Mouse (Mus musculus) lung, postnatal 0 days (tissue): ENCODE data around the gene Xylt1. TPM values are rescaled to one million over a fixed set of nuclear protein-coding genes. Genes with fewer than 3 reads are reported as not detected.

Source experiments
- ATAC-seq: fragments of 200-750 bp; cut with Nextera tagmentation; 2 replicates; pipeline ENCODE4 v1.8.0; 2017; ENCODE audit warnings: moderate library complexity
- DNase-seq: peaks from one replicate; pipeline ENCODE4 v3.0.0-alpha.2; 2016; ENCODE audit warnings: low spot score
- H3K27ac ChIP-seq: fragments of 300-500 bp; sonication (generic); 2 replicates; pipeline ENCODE4 v1.5.1; 2014; ENCODE audit warnings: antibody characterized with exemption, mild to moderate bottlenecking, low read length, mixed read lengths
- H3K27me3 ChIP-seq: fragments of 300-500 bp; sonication (generic); replicated peaks from 2 replicates; pipeline ENCODE4 v1.6.1; 2014; ENCODE audit warnings: low read length, mixed read lengths; ENCODE audit not compliant: insufficient read depth
- H3K36me3 ChIP-seq: fragments of 300-500 bp; sonication (generic); 2 replicates; pipeline ENCODE4 v1.6.1; 2014; ENCODE audit warnings: low read length, mixed read lengths; ENCODE audit not compliant: insufficient read depth
- H3K4me1 ChIP-seq: fragments of 300-500 bp; sonication (generic); 2 replicates; pipeline ENCODE4 v1.6.1; 2014; ENCODE audit warnings: antibody characterized with exemption, low read depth, low read length, mixed read lengths; ENCODE audit not compliant: insufficient read depth
- H3K4me2 ChIP-seq: fragments of 300-500 bp; sonication (generic); replicated peaks from 2 replicates; pipeline ENCODE4 v1.6.1; 2014; ENCODE audit warnings: low read depth, mild to moderate bottlenecking, low read length, moderate library complexity, mixed read lengths
- H3K4me3 ChIP-seq: fragments of 300-500 bp; sonication (generic); 2 replicates; pipeline ENCODE4 v1.5.1; 2014; ENCODE audit warnings: low read depth, low read length
- H3K9ac ChIP-seq: fragments of 300-500 bp; sonication (generic); replicated peaks from 2 replicates; pipeline ENCODE4 v1.6.1; 2014; ENCODE audit warnings: low read depth, mild to moderate bottlenecking
- H3K9me3 ChIP-seq: fragments of 300-500 bp; sonication (generic); 2 replicates; pipeline ENCODE4 v1.6.1; 2016; ENCODE audit warnings: low read length, mixed read lengths
- CTCF ChIP-seq: IDR thresholded peaks from 2 replicates; pipeline ENCODE4 v1.5.1; 2016; ENCODE audit warnings: antibody characterized with exemption, mild to moderate bottlenecking
- EP300 ChIP-seq: IDR thresholded peaks from 2 replicates; pipeline ENCODE4 v1.6.1; 2016; ENCODE audit warnings: antibody characterized with exemption, mild to moderate bottlenecking, control low read depth
- WGBS: fragments of 180-500 bp; shearing (Covaris S2); extraction: QIAGEN DNeasy Blood & Tissue Kit; methylation state at CpG from one replicate; pipeline ENCODE4 v1.1.7; 2014; 5-methylcytosine and 5-hydroxymethylcytosine counted together
- polyA plus RNA-seq: library from polyadenylated mRNA; unstranded; fragments of >200 nt; fragmentation: Nextera tagmentation; extraction: Ambion mirVana; gene quantifications from 2 replicates; pipeline ENCODE4 v1.2.1, GENCODE M21; 2015

The Xylt1 gene
- polyA plus RNA-seq, 1 experiment from 2014 or later: 0.45 TPM

GRCm38 (mm10) chr7:117452269-117452668 lies 71.5 kb downstream of the Xylt1 start:
- Histone ChIP-seq H3K4me3 (no peak overlapping the region), H3K36me3 (no peaks in the 10 kb centered on the region), H3K4me2 (no peak overlapping the region), H3K9me3 (no peaks in the 10 kb centered on the region), H3K4me1 (peaks cover 7% of the 10 kb centered on the region; the same call in 1 of the 2 replicates), H3K27me3 (no peaks in the 10 kb centered on the region), H3K9ac (no peak overlapping the region), H3K27ac (no peak overlapping the region)
- ATAC-seq (no peak; the same call in 1 of the 2 replicates), DNase-seq (peak; percentile 35)
- WGBS: 23% methylated on average over 2 of the region's 2 CpGs
- TF ChIP-seq CTCF: no peak

DNA sequence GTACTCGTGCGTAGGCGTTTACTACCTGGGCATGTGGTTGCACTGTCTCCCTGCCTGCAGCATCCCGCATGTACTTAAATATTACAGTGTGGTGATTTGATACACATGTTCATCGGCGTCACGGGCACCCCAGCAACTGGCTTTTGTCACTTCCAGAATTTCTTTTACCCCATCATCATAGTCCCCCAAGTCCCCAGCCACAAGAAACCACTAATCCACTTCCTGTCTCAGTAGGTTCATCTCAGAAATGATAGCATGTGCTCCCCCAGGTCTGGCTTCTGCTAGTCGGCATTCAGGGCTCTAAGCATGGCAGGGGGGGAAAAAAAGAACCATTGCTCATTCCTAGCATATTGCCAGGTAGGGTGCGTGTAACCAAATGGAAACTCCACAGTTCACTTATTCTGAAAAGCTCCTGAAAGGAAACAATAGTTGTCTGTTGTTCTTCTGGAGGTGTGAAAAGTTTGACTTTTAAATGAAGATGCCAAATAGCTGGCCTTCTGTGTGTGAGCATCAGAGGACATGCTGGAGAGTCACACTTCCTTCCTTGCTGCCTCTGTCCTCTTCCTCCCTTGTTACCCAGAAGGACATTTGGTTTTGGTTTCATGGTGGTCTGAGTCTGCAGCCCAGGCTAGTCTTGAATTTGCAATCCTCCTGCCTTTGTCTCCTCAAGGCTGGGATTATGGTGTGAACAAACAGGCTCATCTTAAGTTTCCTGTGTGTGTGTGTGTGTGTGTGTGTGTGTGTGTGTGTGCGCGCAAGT lies 74.2 kb downstream of the Xylt1 start:
- DNase-seq: no peak
- Histone ChIP-seq H3K27me3 (no peaks in the 10 kb centered on the region), H3K4me1 (peaks cover 7% of the 10 kb centered on the region; the same call in 1 of the 2 replicates), H3K27ac (no peak overlapping the region), H3K9me3 (no peaks in the 10 kb centered on the region), H3K9ac (no peak overlapping the region), H3K4me2 (no peak overlapping the region), H3K4me3 (no peak overlapping the region), H3K36me3 (no peaks in the 10 kb centered on the region)
- TF ChIP-seq EP300 (no peak), CTCF (no peak)
- WGBS: 89% methylated on average over 11 of the region's 11 CpGs
- ATAC-seq: no peak

GRCm38 (mm10) chr7:117462196-117462935 lies 81.6 kb downstream of the Xylt1 start:
- peak; percentile 77 for ATAC-seq
- no peak overlapping the region for H3K27ac ChIP-seq

GRCm38 (mm10) chr7:117464956-117465355 lies 84.2 kb downstream of the Xylt1 start:
- Histone ChIP-seq H3K4me3 (no peak overlapping the region), H3K4me1 (no peaks in the 10 kb centered on the region), H3K9ac (no peak overlapping the region), H3K36me3 (no peaks in the 10 kb centered on the region), H3K9me3 (no peaks in the 10 kb centered on the region), H3K4me2 (no peak overlapping the region), H3K27ac (no peak overlapping the region), H3K27me3 (no peaks in the 10 kb centered on the region)
- DNase-seq: no peak
- WGBS: 51% methylated on average over 4 of the region's 4 CpGs
- ATAC-seq: no peak
- TF ChIP-seq CTCF (no peak), EP300 (no peak)

More at GRCm38 (mm10) chr7:117462196-117462935, 81.6 kb downstream of the Xylt1 start:
- TF ChIP-seq CTCF (no peak), EP300 (no peak)
- no peaks in the 10 kb centered on the region for H3K27me3 ChIP-seq
- no peaks in the 10 kb centered on the region for H3K36me3 ChIP-seq
- H3K4me3 ChIP-seq: no peak overlapping the region
- H3K9me3 ChIP-seq: no peaks in the 10 kb centered on the region
- WGBS: 39% methylated on average over 7 of the region's 7 CpGs
- no peak for DNase-seq
- no peaks in the 10 kb centered on the region for H3K4me1 ChIP-seq
- H3K4me2 ChIP-seq: no peak overlapping the region
- H3K9ac ChIP-seq: no peak overlapping the region

DNA sequence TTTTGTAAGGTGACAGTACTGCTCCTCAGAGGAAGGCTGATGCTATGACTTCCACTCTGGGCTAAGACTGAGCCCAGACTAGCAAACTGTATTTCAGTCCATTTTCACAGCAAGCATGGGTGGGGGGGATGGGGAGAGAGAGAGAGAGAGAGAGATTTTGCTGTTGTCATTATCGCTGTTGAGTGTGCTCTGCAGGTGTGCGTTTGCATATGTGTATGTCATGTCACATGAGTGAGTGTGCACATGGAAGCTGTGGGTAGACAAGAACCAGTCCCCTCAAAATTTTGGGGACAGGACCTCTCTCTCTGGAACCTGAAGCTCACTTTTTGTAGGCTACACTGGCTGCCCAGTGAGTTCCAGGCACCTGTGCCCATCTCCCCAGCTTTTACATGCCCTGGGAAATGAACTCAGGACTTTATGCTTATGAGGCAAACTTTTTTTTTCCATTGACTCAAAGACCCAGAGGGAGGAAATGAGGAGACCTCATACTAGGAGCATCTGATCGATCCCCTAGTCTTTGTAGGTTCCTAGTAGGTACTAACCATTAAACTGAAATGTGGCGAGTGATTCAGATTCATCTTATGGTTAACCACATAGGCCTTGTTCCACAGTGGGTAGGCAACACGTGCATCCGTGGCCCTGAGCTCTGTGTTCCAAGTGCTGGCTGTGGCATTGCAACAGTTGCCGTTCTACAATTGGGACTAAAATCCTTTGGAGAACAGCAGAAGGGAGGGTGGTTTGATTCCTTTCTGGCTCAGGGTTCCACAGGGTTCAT lies 85.4 kb downstream of the Xylt1 start:
- Histone ChIP-seq H3K4me3 (no peak overlapping the region), H3K9ac (no peak overlapping the region), H3K4me2 (no peak overlapping the region), H3K4me1 (no peaks in the 10 kb centered on the region), H3K9me3 (no peaks in the 10 kb centered on the region), H3K36me3 (no peaks in the 10 kb centered on the region), H3K27me3 (no peaks in the 10 kb centered on the region), H3K27ac (no peak overlapping the region)
- WGBS: 89% methylated on average over 7 of the region's 7 CpGs
- TF ChIP-seq CTCF: no peak
- TF ChIP-seq EP300: no peak
- no peak for DNase-seq
- no peak for ATAC-seq

DNA sequence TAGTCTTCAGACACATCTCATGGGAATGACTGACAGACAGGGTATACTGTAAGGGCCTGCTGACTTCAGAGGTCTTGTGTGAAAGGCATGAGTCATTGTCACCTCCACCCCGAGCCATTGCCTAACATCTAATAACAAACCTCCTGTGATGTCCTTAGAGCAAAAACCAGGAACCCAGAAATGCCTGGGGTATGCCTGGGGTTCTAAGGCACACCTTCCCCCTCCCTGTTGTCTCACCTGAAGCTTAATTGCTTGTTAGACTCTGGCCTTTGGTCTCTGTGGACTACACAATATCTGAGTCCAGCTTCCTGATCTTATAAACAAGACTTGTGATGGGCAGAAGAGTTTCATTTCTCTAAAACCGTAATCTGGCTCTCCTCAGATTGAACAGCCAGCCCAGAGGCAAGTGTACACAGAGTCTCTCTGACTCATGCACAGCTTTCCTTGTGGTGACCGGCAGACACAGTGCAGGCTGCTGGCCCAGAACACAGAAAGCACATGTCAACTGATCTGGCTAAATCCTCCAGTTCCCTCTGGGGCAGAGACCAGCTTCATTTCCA lies 89.5 kb downstream of the Xylt1 start:
- Histone ChIP-seq H3K9ac (no peak overlapping the region), H3K27me3 (no peaks in the 10 kb centered on the region), H3K4me3 (no peak overlapping the region), H3K4me2 (no peak overlapping the region), H3K27ac (no peak overlapping the region), H3K4me1 (no peaks in the 10 kb centered on the region), H3K9me3 (no peaks in the 10 kb centered on the region), H3K36me3 (no peaks in the 10 kb centered on the region)
- DNase-seq: peak; percentile 40
- no peak for TF ChIP-seq CTCF
- peak; percentile 62 for ATAC-seq
- 59% methylated on average over 3 of the region's 3 CpGs for WGBS
